Mouse (Mus musculus): ENCODE results near the gene Psme3.
"Not testable (repeated sequence)": the region's sequence is repeated elsewhere in the genome, so short reads cannot be mapped to it uniquely, and the experiment has no call there.

Gene Psme3

GRCm38 (mm10) chr11:101328941-101329635 lies 13.1 kb downstream of the Psme3 start:
- no peak for DNase-seq (ENCODE audit: low read depth, low spot score)
- no peaks in the 10 kb centered on the region for H3K27me3 ChIP-seq (ENCODE audit: control insufficient read depth, insufficient read depth, low read length, poor library complexity, severe bottlenecking)

DNA sequence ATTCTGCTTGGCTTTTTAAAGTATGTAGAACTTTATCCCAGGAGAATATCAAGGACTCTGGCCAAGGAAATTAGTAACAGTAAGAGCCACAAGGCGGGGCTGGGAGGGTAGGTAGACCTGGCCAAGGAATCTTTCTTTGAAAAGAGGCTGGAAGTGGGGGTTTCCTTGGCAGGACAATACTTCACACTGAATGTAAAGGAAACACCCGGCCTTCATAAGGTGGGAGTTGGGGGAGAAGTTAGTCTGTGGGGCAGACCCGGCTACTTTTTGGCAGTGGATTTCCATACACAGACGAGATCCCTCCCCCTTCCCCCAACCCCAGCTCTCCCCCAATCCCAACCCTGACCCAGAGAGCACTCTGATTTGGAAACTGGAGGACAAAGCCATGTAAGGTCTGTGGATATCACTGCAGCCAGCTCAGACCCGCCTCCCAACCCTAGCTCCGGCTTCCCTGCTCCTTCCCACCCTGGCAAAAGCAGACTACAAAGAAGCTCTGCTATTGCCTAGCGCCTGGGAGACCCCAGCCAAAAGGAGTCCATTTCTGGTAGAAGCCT lies 14.4 kb downstream of the Psme3 start, which contains the start of gene Aoc3:
Gene Aoc3, plus strand, starts transcription at position 235 of the 554 bp plus-strand sequence.
- no peaks in the 10 kb centered on the region for H3K27me3 ChIP-seq (ENCODE audit: control insufficient read depth, insufficient read depth, low read length, poor library complexity, severe bottlenecking)
- no peak for DNase-seq (ENCODE audit: low read depth, low spot score)
- 0 out of 2 replicates have a peak, but pooled peaks cover 3% of the 10 kb centered on the region for H3K36me3 ChIP-seq (ENCODE audit: control insufficient read depth, insufficient read depth, low read length, poor library complexity, severe bottlenecking)

More at GRCm38 (mm10) chr11:101328941-101329635, 13.1 kb downstream of the Psme3 start:
- peaks cover 7% of the 10 kb centered on the region; the same call in 1 of the 2 replicates for H3K36me3 ChIP-seq (ENCODE audit: control insufficient read depth, insufficient read depth, low read length, poor library complexity, severe bottlenecking)

DNA sequence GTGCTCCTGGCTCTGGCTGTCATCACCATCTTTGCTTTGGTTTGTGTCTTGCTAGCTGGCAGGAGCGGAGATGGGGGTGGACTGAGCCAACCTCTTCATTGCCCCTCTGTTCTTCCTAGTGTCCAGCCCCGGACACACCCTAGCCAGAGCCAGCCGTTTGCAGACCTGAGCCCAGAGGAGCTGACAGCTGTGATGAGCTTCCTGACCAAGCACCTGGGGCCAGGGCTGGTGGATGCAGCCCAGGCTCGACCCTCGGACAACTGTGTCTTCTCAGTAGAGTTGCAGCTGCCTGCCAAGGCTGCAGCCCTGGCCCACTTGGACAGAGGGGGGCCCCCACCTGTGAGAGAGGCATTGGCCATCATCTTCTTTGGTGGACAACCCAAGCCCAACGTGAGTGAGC lies 14.9 kb downstream of the Psme3 start:
- DNase-seq (ENCODE audit: low read depth, low spot score); H3K36me3 ChIP-seq (ENCODE audit: control insufficient read depth, insufficient read depth, low read length, poor library complexity, severe bottlenecking); H3K27me3 ChIP-seq (ENCODE audit: control insufficient read depth, insufficient read depth, low read length, poor library complexity, severe bottlenecking): not testable (repeated sequence)

GRCm38 (mm10) chr11:101332537-101332936 lies 16.5 kb downstream of the Psme3 start:
- Histone ChIP-seq H3K27me3 (ENCODE audit: control insufficient read depth, insufficient read depth, low read length, poor library complexity, severe bottlenecking) (no peaks in the 10 kb centered on the region), H3K36me3 (ENCODE audit: control insufficient read depth, insufficient read depth, low read length, poor library complexity, severe bottlenecking) (no peaks in the 10 kb centered on the region)
- no peak for DNase-seq (ENCODE audit: low read depth, low spot score)

DNA sequence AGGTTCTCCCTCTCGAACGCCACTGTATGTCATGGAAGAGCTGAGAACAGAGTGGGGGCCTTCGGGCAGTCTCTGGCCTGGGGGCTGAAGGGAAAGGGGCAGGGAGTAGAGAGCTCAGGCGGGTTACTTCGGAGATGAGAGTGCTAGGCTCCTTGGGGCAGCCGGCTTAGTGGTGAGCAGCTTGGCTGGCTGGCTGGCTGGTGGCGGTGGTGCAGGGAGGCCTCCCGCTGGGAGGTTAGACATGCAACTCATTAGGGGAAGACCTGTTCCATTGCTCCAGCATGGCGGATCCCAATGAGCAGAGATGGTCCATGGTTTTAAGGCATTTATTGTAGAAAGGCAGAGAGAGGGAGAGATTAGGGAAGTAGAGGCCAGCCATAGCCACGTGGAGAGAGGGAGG lies 18.0 kb downstream of the Psme3 start:
- Histone ChIP-seq H3K36me3 (ENCODE audit: control insufficient read depth, insufficient read depth, low read length, poor library complexity, severe bottlenecking) (no peaks in the 10 kb centered on the region), H3K27me3 (ENCODE audit: control insufficient read depth, insufficient read depth, low read length, poor library complexity, severe bottlenecking) (no peaks in the 10 kb centered on the region)
- DNase-seq (ENCODE audit: low read depth, low spot score), result no peak

DNA sequence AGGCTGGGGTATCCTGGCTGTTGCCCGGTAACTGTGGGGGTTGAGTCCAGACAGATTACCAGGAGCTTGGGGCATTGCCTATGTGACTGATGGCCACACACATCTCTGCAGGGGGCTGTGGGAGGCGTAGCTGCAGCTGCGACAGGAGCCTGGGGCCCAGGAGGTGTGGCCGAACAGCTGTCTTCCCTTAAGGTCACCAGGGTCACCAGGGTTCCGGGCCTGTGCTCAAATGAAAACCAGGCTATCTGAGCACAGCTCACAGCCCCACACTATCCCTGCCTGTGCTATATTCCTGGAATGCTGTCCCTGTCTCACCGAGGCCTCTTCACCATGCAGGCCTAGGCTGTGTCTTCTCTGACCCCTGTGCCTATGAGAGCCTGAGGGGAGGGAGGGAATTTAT lies 18.5 kb downstream of the Psme3 start:
- Histone ChIP-seq H3K36me3 (ENCODE audit: control insufficient read depth, insufficient read depth, low read length, poor library complexity, severe bottlenecking) (no peaks in the 10 kb centered on the region), H3K27me3 (ENCODE audit: control insufficient read depth, insufficient read depth, low read length, poor library complexity, severe bottlenecking) (no peaks in the 10 kb centered on the region)
- DNase-seq (ENCODE audit: low read depth, low spot score), result no peak

DNA sequence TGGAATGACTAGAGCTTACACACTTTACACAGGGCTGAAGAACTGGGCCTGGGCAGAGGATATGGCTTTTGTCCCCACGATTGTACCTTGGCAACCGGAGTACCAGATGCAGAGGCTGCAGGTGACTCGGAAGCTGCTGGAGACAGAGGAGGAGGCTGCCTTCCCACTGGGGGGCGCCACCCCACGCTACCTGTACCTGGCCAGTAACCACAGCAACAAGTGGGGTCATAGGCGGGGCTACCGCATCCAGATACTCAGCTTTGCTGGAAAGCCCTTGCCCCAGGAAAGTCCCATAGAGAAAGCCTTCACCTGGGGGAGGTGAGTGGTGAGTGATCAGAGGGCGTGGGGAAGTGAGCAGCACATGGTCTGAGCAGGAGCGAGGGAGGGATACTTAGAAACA lies 19.7 kb downstream of the Psme3 start:
- H3K36me3 ChIP-seq (ENCODE audit: control insufficient read depth, insufficient read depth, low read length, poor library complexity, severe bottlenecking), result no peaks in the 10 kb centered on the region
- DNase-seq (ENCODE audit: low read depth, low spot score), result no peak
- no peaks in the 10 kb centered on the region for H3K27me3 ChIP-seq (ENCODE audit: control insufficient read depth, insufficient read depth, low read length, poor library complexity, severe bottlenecking)

DNA sequence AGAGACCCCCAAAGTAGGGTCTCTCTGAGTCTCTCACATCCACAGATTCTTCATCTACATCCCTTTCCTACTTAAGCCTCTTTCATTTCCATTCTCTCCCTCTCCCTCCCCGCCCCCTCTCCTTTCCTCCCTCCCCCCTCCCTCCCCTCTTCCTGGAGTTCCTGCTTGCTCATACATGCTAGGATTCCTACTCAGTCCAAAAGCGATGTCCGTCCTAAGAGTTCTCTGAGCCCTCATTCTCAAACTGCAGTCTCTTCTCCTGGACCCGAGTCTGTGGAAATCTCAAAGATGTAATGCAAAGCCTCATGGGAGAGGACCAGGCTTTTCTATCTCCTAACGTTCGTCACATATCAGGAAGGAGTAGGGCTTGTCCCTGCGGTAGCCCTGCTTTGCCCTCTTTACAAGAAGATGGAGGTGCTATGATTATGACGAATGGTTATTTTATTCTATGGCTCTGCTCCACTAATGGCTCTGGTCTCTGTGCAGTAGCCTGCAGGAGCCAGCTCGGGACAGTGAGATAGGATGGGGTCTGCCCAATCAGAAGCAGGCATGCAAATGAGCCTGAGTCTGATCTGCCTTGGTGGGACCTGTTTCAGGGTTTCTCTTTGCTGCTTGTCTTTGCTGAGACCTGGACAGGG lies 22.2 kb downstream of the Psme3 start:
- Histone ChIP-seq H3K27me3 (ENCODE audit: control insufficient read depth, insufficient read depth, low read length, poor library complexity, severe bottlenecking) (no peaks in the 10 kb centered on the region), H3K36me3 (ENCODE audit: control insufficient read depth, insufficient read depth, low read length, poor library complexity, severe bottlenecking) (no peaks in the 10 kb centered on the region)
- no peak for DNase-seq (ENCODE audit: low read depth, low spot score)

DNA sequence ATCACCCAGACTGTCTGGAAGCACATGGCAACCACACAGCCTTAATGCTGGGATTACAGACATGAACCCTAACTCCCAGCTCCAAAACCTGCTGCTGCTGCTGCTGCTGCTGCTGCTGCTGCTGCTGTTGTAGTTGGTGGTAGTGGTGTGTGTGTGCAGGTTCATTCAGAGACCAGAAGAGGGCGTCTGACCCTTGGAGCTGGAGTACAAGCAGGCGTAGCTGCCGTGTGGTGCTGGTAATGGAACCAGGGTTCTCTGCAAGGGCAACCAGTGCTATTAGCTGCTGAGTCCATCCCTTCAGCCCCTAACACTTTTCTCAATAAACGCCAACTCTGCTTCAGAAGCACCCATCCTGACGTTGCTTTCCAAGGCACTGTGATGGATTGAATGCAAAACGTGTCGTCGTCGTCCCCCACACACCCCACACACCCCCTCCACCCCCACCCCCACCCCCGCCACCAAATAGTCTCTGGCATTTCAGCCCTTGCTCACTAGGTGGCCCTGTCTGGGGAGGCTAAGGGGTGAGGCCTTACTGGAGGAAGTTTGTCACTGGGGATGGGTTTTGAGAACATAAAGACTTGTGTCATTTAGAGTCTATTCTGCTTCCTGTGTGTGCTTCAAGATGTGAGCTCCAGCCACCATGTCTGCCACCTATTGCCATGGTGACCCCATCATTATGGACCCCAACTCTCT lies 31.2 kb downstream of the Psme3 start:
- H3K27me3 ChIP-seq (ENCODE audit: control insufficient read depth, insufficient read depth, low read length, poor library complexity, severe bottlenecking), result no peaks in the 10 kb centered on the region; the same call in 1 of the 2 replicates
- no peak for DNase-seq (ENCODE audit: low read depth, low spot score)
- no peaks in the 10 kb centered on the region for H3K36me3 ChIP-seq (ENCODE audit: control insufficient read depth, insufficient read depth, low read length, poor library complexity, severe bottlenecking)

DNA sequence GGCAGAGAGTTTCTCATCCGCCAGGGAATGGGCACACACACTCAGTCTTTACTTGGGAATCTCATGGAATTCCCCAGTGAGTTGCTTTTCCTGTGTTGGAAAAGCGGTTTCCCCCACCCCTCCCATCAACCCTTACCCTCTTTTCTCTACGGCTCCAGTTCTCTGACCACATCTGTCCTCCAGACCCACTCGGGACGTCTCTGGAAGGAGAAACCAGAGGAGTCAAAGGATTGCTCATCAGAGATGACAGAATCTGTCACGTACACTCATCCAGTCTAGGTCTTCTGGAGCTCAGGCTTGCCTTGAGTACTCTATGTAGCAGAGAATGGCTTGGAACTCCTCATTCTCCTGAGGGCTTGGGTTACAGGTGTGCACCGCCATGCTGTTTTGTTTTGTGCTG lies 32.8 kb downstream of the Psme3 start:
- Histone ChIP-seq H3K27me3 (ENCODE audit: control insufficient read depth, insufficient read depth, low read length, poor library complexity, severe bottlenecking) (no peaks in the 10 kb centered on the region; the same call in 1 of the 2 replicates), H3K36me3 (ENCODE audit: control insufficient read depth, insufficient read depth, low read length, poor library complexity, severe bottlenecking) (no peaks in the 10 kb centered on the region)
- DNase-seq (ENCODE audit: low read depth, low spot score), result no peak

DNA sequence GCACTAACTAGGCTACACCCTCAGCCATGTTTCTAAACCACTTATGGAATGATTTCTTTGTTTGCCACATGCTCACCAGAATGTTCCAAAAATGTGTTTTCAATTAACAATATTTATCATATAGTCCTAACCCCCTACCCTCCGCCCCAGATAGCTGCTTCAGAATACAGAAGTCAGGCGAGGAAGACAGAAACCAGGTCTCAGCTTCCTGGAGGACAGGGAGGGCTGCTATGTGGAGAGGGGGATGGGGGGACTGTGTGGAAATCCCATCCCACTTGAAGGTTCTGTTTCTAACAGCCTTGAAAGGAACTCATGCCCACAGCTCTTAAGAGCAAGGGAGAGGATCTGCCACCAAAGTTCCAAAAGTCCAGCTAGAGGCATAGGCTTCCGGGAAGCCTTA lies 33.2 kb downstream of the Psme3 start:
- no peaks in the 10 kb centered on the region; the same call in 1 of the 2 replicates for H3K27me3 ChIP-seq (ENCODE audit: control insufficient read depth, insufficient read depth, low read length, poor library complexity, severe bottlenecking)
- DNase-seq (ENCODE audit: low read depth, low spot score), result no peak
- H3K36me3 ChIP-seq (ENCODE audit: control insufficient read depth, insufficient read depth, low read length, poor library complexity, severe bottlenecking), result no peaks in the 10 kb centered on the region

DNA sequence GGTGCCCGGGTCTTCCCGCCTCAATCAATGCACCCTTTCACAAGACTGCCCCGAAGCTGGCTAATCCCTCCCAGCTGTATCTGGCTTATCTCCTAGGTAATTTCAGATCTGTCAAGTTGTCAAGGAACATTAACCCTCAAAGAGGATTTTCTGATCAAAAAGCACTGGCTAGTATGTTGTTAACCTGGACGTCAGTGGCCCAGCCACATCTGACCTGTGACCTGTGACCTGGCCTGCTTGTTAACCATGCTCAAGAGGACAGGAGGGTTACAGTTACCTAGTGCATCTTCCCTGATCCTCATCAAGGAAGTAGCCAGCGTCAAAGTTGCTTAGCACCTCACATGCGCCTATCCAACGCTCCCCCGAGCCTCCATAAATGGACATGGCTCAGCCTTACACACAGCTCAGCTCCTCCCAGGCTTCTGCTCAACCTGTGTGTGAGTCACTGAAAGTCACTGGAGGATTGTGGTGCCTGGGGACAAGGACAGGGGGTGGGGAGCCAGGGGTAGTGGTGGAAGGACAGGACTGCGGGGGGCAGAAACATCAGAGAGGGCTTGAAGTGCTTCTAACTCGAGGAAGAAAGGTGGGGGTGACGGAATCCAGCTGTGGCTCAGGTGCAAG lies 35.2 kb downstream of the Psme3 start:
- DNase-seq (ENCODE audit: low read depth, low spot score), result no peak
- Histone ChIP-seq H3K27me3 (ENCODE audit: control insufficient read depth, insufficient read depth, low read length, poor library complexity, severe bottlenecking) (no peaks in the 10 kb centered on the region; the same call in 1 of the 2 replicates), H3K36me3 (ENCODE audit: control insufficient read depth, insufficient read depth, low read length, poor library complexity, severe bottlenecking) (no peaks in the 10 kb centered on the region)

- Histone ChIP-seq H3K27me3 (ENCODE audit: control insufficient read depth, insufficient read depth, low read length, poor library complexity, severe bottlenecking) (no peaks in the 10 kb centered on the region; the same call in 1 of the 2 replicates), H3K36me3 (ENCODE audit: control insufficient read depth, insufficient read depth, low read length, poor library complexity, severe bottlenecking) (no peaks in the 10 kb centered on the region)
- DNase-seq (ENCODE audit: low read depth, low spot score), result no peak
Measured at GRCm38 (mm10) chr11:101351721-101352111, 35.7 kb downstream of the Psme3 start.

DNA sequence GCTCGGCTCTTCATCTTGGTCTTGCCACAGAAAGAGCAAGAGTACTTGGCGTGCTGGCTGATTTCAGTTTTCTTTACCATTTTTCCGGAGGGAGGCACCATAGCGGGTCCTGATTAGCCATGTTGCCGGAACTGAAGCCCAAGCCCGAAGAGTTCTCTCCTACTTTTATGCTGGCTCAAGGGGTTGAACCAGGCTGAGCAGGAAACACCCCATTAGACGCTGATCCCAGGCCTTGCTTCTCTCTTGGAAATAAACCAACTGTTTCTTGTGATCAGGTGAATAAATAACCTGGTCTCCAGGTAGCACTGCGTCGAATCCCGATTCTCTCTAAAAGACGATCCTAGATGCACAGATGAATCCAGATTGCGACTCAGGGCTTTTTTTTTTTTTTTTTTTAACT lies 37.4 kb downstream of the Psme3 start:
- no peaks in the 10 kb centered on the region; the same call in 1 of the 2 replicates for H3K27me3 ChIP-seq (ENCODE audit: control insufficient read depth, insufficient read depth, low read length, poor library complexity, severe bottlenecking)
- no peak for DNase-seq (ENCODE audit: low read depth, low spot score)

More for the DNA sequence above, 37.4 kb downstream of the Psme3 start:
- no peaks in the 10 kb centered on the region for H3K36me3 ChIP-seq (ENCODE audit: control insufficient read depth, insufficient read depth, low read length, poor library complexity, severe bottlenecking)

Data from splenic B cell, adult 2 months (primary cell).